ENCODE assay signal across 18 mouse cellular contexts in the genomic region with DNA sequence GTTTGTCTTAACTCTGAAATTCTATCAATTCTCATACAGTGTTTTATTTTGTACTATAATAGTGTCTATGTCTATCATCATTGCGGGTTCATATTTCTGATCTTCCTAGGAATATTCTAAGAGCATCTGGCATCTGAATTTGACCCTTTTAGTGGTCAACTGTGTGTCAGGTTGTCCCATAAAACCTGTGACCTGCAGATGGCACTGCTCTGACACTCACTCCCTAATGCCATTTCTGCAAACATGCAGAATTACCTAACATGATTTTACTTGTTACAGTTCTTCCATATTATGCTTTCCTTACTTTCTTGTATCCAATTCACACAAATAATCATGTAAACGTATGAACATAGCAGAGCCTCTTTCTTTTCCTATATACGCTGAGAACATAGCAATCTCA.
A peak's percentile ranks its signal among the peaks of the same experiment; 100 is the strongest.
DNase-seq lines count a peak whose midpoint lies in the region; ATAC-seq and TF ChIP-seq lines count a peak whose summit lies in the region.
"Had no signal": no experiment of that assay in that cellular context is flagged by ENCODE, and none has a peak within 500 bp of the region (broad histone marks: within the 10 kb centered on the region; RNA-seq: fewer than 3 reads in every experiment).

No protein-coding gene starts in this region.

- H3K27ac ChIP-seq in layer of hippocampus, adult 2 months, result no peak overlapping the region
- no peak overlapping the region for H3K27ac ChIP-seq in forebrain, embryonic 11.5 days (ENCODE audit: low read depth, low read length)
- H3K27ac ChIP-seq: heart, embryonic 10.5 days; hindbrain, embryonic 14.5 days; limb, embryonic 15.5 days had no signal

- no peaks in the 10 kb centered on the region for H3K36me3 ChIP-seq in forebrain, embryonic 11.5 days (ENCODE audit: control insufficient read depth, insufficient read depth, low read length)

- TF ChIP-seq CTCF in layer of hippocampus, adult 2 months (conservative IDR thresholded peaks at IDR 0.05), result peak; percentile 54

- no peak overlapping the region for H3K4me2 ChIP-seq in forebrain, embryonic 11.5 days (ENCODE audit: low read depth, low read length, severe bottlenecking)
- H3K4me2 ChIP-seq: hindbrain, embryonic 14.5 days; limb, embryonic 15.5 days had no signal

- H3K9ac ChIP-seq in forebrain, embryonic 11.5 days (ENCODE audit: low read length), result no peak overlapping the region
- H3K9ac ChIP-seq: hindbrain, embryonic 14.5 days; limb, embryonic 15.5 days had no signal

- ATAC-seq in forebrain, embryonic 11.5 days (replicated peaks; ENCODE audit: low FRiP score), result no peak

- H3K4me3 ChIP-seq in layer of hippocampus, adult 2 months, result no peak overlapping the region
- no peak overlapping the region for H3K4me3 ChIP-seq in forebrain, embryonic 11.5 days (ENCODE audit: low read depth, low read length)
- H3K4me3 ChIP-seq: heart, embryonic 10.5 days; limb, embryonic 15.5 days had no signal

- no peaks in the 10 kb centered on the region for H3K9me3 ChIP-seq in forebrain, embryonic 11.5 days (ENCODE audit: control insufficient read depth, low read length)
- H3K9me3 ChIP-seq: heart, embryonic 10.5 days; limb, embryonic 15.5 days had no signal

- H3K27me3 ChIP-seq in forebrain, embryonic 11.5 days (ENCODE audit: control insufficient read depth, insufficient read depth, low read length), result no peaks in the 10 kb centered on the region
- H3K27me3 ChIP-seq: limb, embryonic 15.5 days had no signal

- peak; percentile 27 to 38 for DNase-seq in cerebellum, postnatal 10 days
- no peak for DNase-seq in cerebellum, adult 11-12 months
- no peak for DNase-seq in layer of hippocampus, adult 2 months (ENCODE audit: low spot score in 2 of 2)
- no peak for DNase-seq in layer of hippocampus, adult 18-20 months (ENCODE audit: low spot score in 2 of 2)
- peak; percentile 15 for DNase-seq in retina, embryonic 14.5 days (ENCODE audit: low spot score)
- DNase-seq in retina, postnatal 1 day, result no peak
- no peak for DNase-seq in urinary bladder, postnatal 4 days (ENCODE audit: low spot score in 2 of 2)
- no peak for DNase-seq in forebrain, embryonic 11.5 days (ENCODE audit: low spot score)
- DNase-seq: cerebellum, adult 11 months; cerebellum, postnatal 36 days; gastrocnemius, postnatal 14 days; kidney, adult 2 months; lung, adult 18-20 months; right cerebral cortex, postnatal 14 days; thymus, postnatal 14 days had no signal

- WGBS in forebrain, embryonic 11.5 days, result 89% methylated on average over 3 of the region's 3 CpGs

- H3K4me1 ChIP-seq in forebrain, embryonic 11.5 days (replicated peaks; ENCODE audit: control insufficient read depth, insufficient read depth, low read length), result no peaks in the 10 kb centered on the region
- H3K4me1 ChIP-seq: heart, embryonic 10.5 days; limb, embryonic 15.5 days had no signal

Comparison
In these comparisons a context has a peak if more than half of its experiments do, and no peak if none do; other contexts are left out.
1. DNase-seq: peak in cerebellum, postnatal 10 days (2 of 2) and retina, embryonic 14.5 days (single experiment); none in cerebellum, adult 11-12 months (single experiment), layer of hippocampus, adult 2 months (0 of 2), layer of hippocampus, adult 18-20 months (0 of 2), retina, postnatal 1 day (single experiment), urinary bladder, postnatal 4 days (0 of 2) and forebrain, embryonic 11.5 days (single experiment).